Mouse (Mus musculus): ENCODE results near the gene Dexi.

- no peak for TF ChIP-seq CTCF (IDR thresholded peaks at IDR 0.05; ENCODE audit: insufficient read depth, low read depth, low read length)
- TF ChIP-seq POLR2A (IDR thresholded peaks at IDR 0.05; ENCODE audit: insufficient read depth, low read depth, low read length) = no peak
These were observed 55.9 kb downstream of the Dexi start for GRCm38 (mm10) chr16:10486993-10487392.

Measured in olfactory bulb, adult 2 months (tissue).